Mouse (Mus musculus) layer of hippocampus, adult 9-10 months (tissue): ENCODE measurements at regions not wholly inside any gene's neighbourhood (a gene's known extent, or its start where the extent isn't known, plus 50 kb on each side); places are given as distances from the start of the nearest gene placed in this dataset.

ENCODE experiments used
- DNase-seq: peaks from one replicate; pipeline ENCODE4 v3.0.0; 2022; ENCODE audit warnings: low spot score

- DNase-seq = no peak
These were observed 670.7 kb downstream of the Poteg start for GRCm38 (mm10) chr8:28117997-28118778.

- no peak for DNase-seq
These were observed 677.6 kb downstream of the Poteg start for GRCm38 (mm10) chr8:28125021-28125420.

- DNase-seq = no peak
These were observed 694.4 kb downstream of the Poteg start for GRCm38 (mm10) chr8:28141916-28142315.

GRCm38 (mm10) chr8:28148599-28149452 lies 701.4 kb downstream of the Poteg start:
- DNase-seq = no peak

- DNase-seq = no peak
These were observed 701.9 kb downstream of the Poteg start for GRCm38 (mm10) chr8:28149453-28149767.

GRCm38 (mm10) chr8:28160651-28161050 lies 713.2 kb downstream of the Poteg start:
- DNase-seq = no peak

- no peak for DNase-seq
These were observed 720.6 kb downstream of the Poteg start for GRCm38 (mm10) chr8:28168036-28168435.

GRCm38 (mm10) chr8:28171456-28171855 lies 724.0 kb downstream of the Poteg start:
- no peak for DNase-seq

- DNase-seq = no peak
These were observed 748.5 kb downstream of the Poteg start for GRCm38 (mm10) chr8:28195943-28196342.

GRCm38 (mm10) chr8:28235562-28235961 lies 788.1 kb downstream of the Poteg start:
- no peak for DNase-seq

GRCm38 (mm10) chr8:28239411-28239810 lies 791.9 kb downstream of the Poteg start:
- no peak for DNase-seq

GRCm38 (mm10) chr8:28252399-28253240 lies 805.1 kb downstream of the Poteg start:
- no peak for DNase-seq

- DNase-seq = no peak
These were observed 819.8 kb downstream of the Poteg start for GRCm38 (mm10) chr8:28267277-28267676.

- DNase-seq = no peak
These were observed 836.8 kb downstream of the Poteg start for GRCm38 (mm10) chr8:28284257-28284656.

GRCm38 (mm10) chr8:28298896-28299793 lies 851.7 kb downstream of the Poteg start:
- peak; percentile 5 for DNase-seq

- DNase-seq = no peak
These were observed 869.6 kb downstream of the Poteg start for GRCm38 (mm10) chr8:28317081-28317480.

GRCm38 (mm10) chr8:28333388-28333787 lies 885.9 kb downstream of the Poteg start:
- DNase-seq = no peak

GRCm38 (mm10) chr8:28337484-28337883 lies 890.0 kb downstream of the Poteg start:
- no peak for DNase-seq

- no peak for DNase-seq
These were observed 893.8 kb downstream of the Poteg start for GRCm38 (mm10) chr8:28341236-28341635.

GRCm38 (mm10) chr8:28366470-28366869 lies 919.0 kb downstream of the Poteg start:
- no peak for DNase-seq

GRCm38 (mm10) chr8:28367361-28367760 lies 919.9 kb downstream of the Poteg start:
- no peak for DNase-seq
